Mouse (Mus musculus): ENCODE measurements around the gene Usp30.

DNA sequence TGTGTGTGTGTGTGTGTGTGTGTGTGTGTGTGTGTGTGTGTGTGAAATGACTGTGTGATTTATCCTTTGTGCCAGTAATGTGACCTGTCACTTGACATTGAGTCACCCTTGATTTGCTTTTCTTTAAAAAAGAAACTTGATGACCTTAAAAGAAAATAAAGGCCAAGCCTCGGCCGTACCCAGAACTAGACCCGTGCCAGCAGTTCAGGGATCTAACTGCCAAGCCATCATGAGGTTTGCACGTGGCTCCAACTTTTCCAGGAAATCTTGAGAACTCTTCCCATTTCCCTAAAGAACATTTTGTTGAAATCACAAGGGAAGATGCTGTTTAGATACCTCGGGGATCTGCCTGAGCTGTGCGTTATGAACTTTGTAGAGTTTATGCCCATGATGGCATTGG is 96.2 kb downstream of the Usp30 start:
- TF ChIP-seq CTCF (IDR thresholded peaks at IDR 0.05; ENCODE audit: control insufficient read depth, insufficient read depth, insufficient read length) = no peak
- no peak for TF ChIP-seq CEBPB (IDR thresholded peaks at IDR 0.05; ENCODE audit: low read depth)
- TF ChIP-seq USF1 (IDR thresholded peaks at IDR 0.05; ENCODE audit: low read depth) = no peak
- no peak for TF ChIP-seq MAX (IDR thresholded peaks at IDR 0.05)

Measured in C2C12 (cell line).